Mouse (Mus musculus): ENCODE data around the gene Gm21117.
"Not testable (repeated sequence)": the region's sequence is repeated elsewhere in the genome, so short reads cannot be mapped to it uniquely, and the experiment has no call there.

Gm21117 gene

GRCm38 (mm10) chrY:51124920-51125319 is at the start of gene Gm21117:
Gene Gm21117, plus strand, starts transcription at chrY:51125220.
- DNase-seq = not testable (repeated sequence)

Measured in right cerebral cortex, postnatal 25 days (tissue).